Mouse (Mus musculus): ENCODE measurements around the gene Hus1. TPM values are rescaled to one million over a fixed set of nuclear protein-coding genes. Genes with fewer than 3 reads are reported as not detected.

Hus1 gene
- polyA plus RNA-seq, 1 experiment, result not detected

DNA sequence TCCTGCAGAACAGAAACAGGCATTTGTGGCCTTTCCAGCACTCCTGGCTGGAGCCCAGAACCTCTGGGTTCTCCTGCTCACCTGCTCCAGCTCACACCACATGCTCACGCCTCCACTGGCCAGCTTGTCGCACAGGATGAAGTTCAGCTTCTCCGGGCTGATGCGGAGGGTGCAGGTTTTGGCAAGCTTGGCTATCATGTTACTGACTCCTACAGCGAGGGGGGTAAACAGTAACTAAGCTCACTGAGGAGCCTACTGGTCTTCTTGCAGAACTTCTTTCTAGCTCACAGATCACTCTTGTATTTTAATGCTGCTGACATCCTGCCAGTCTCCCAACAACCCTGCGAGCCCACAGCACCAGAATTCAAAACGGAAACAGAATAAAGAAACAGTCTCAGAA is 575 bp downstream of the Hus1 start:
- H3K27ac ChIP-seq (ENCODE audit: insufficient read depth, low read depth, low read length), result peak overlapping the region; percentile 60; the same call in 1 of the 2 replicates
- H3K4me1 ChIP-seq (ENCODE audit: control insufficient read depth, insufficient read depth, low read length), result peaks cover 3% of the 10 kb centered on the region
- no peak for TF ChIP-seq POLR2A (IDR thresholded peaks at IDR 0.05; ENCODE audit: insufficient read depth, low read depth, low read length)
- no peak for TF ChIP-seq CTCF (IDR thresholded peaks at IDR 0.05; ENCODE audit: insufficient read depth, low read depth, low read length)
- peak overlapping the region; percentile 94 for H3K4me3 ChIP-seq (ENCODE audit: insufficient read depth, low read depth, low read length)
- WGBS, result under 1% methylated on average over 7 of the region's 7 CpGs

DNA sequence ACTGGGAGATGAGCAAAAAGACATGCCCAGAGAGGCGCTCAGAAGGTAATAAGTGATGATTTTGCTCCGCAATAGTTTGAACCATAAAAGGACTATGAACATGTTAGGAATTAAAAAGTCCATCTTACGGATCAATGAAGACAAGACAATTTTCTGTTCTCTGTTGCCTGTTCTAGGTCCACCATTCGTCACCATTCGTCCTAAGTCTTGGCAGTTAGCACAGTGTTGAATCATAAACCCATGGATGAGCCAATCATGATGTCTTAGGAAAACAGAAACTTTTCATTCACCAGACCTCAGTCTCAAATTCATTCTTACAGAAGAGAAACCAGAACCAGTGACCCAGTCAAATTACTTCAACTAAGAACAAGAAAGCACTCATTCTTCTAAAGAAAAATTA is 2.2 kb downstream of the Hus1 start:
- Histone ChIP-seq H3K4me3 (ENCODE audit: insufficient read depth, low read depth, low read length) (no peak overlapping the region), H3K27ac (ENCODE audit: insufficient read depth, low read depth, low read length) (no peak overlapping the region), H3K4me1 (ENCODE audit: control insufficient read depth, insufficient read depth, low read length) (peaks cover 3% of the 10 kb centered on the region)
- TF ChIP-seq CTCF (IDR thresholded peaks at IDR 0.05; ENCODE audit: insufficient read depth, low read depth, low read length), result no peak
- WGBS, result 99% methylated on average over 5 of the region's 5 CpGs

DNA sequence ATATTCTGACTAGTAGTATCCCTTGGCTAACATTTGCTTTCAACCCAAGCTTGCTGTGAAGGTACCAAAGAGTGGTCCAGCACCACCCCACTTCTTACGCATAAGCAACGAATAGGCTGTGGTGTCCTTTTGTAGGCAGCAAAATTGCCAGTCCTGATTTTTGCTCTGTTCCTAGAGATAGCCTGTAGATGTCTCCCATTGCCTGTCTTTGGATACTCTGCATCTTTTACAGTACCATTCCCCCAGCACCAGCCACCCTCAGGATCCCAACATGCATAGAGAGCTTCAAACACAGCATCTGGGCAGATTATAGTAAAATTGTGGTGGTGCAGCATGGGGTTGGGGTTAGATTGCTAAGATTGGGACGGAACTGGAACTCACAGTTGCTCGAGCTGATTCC is 22.9 kb downstream of the Hus1 start:
- TF ChIP-seq CTCF (IDR thresholded peaks at IDR 0.05; ENCODE audit: insufficient read depth, low read depth, low read length), result no peak
- 87% methylated on average over 4 of the region's 4 CpGs for WGBS
- H3K4me3 ChIP-seq (ENCODE audit: insufficient read depth, low read depth, low read length), result no peak overlapping the region
- no peak overlapping the region for H3K27ac ChIP-seq (ENCODE audit: insufficient read depth, low read depth, low read length)
- H3K4me1 ChIP-seq (ENCODE audit: control insufficient read depth, insufficient read depth, low read length), result no peaks in the 10 kb centered on the region

GRCm38 (mm10) chr11:8986058-8986457 is 24.9 kb downstream of the Hus1 start:
- H3K4me3 ChIP-seq (ENCODE audit: insufficient read depth, low read depth, low read length), result no peak overlapping the region
- H3K4me1 ChIP-seq (ENCODE audit: control insufficient read depth, insufficient read depth, low read length), result no peaks in the 10 kb centered on the region
- H3K27ac ChIP-seq (ENCODE audit: insufficient read depth, low read depth, low read length), result no peak overlapping the region
- TF ChIP-seq POLR2A (IDR thresholded peaks at IDR 0.05; ENCODE audit: insufficient read depth, low read depth, low read length), result no peak
- no peak for TF ChIP-seq CTCF (IDR thresholded peaks at IDR 0.05; ENCODE audit: insufficient read depth, low read depth, low read length)

DNA sequence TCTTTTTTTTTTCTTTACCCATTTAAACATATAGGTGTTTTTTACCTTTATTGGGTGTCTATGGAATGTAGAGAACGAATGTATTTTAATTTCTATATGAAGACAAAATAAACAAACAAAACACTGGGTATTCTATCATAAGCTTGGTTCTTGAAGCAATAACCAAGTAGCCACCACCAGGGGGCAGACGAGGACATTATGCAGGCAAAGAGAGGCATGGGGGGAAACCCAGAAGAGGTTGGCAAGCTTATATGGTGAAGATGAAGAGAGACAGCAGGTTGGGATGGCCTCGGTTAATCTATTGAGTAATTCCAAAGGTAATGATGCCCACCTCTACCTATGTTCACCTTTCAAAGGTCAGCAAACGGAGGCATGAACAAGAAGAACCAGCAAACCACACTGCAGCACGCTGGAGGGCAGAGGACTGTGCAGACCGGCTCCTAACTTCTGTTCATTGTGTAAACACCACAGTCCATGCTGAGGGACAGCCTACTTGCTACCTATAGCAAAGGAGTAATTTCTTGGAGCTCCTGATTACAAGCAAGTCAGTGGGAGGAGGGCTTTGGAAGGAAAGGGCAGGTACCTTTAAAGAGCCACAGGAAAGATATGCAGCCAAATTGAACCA is 27.6 kb downstream of the Hus1 start:
- H3K4me1 ChIP-seq (ENCODE audit: control insufficient read depth, insufficient read depth, low read length), result no peaks in the 10 kb centered on the region
- H3K4me3 ChIP-seq (ENCODE audit: insufficient read depth, low read depth, low read length), result no peak overlapping the region
- TF ChIP-seq CTCF (IDR thresholded peaks at IDR 0.05; ENCODE audit: insufficient read depth, low read depth, low read length) (no peak), POLR2A (IDR thresholded peaks at IDR 0.05; ENCODE audit: insufficient read depth, low read depth, low read length) (no peak)
- no peak overlapping the region for H3K27ac ChIP-seq (ENCODE audit: insufficient read depth, low read depth, low read length)
- WGBS, result 41% methylated on average over 6 of the region's 6 CpGs

- no peaks in the 10 kb centered on the region for H3K4me1 ChIP-seq (ENCODE audit: control insufficient read depth, insufficient read depth, low read length)
- WGBS, result 87% methylated on average over 4 of the region's 4 CpGs
- H3K27ac ChIP-seq (ENCODE audit: insufficient read depth, low read depth, low read length), result no peak overlapping the region
- H3K4me3 ChIP-seq (ENCODE audit: insufficient read depth, low read depth, low read length), result no peak overlapping the region
- no peak for TF ChIP-seq POLR2A (IDR thresholded peaks at IDR 0.05; ENCODE audit: insufficient read depth, low read depth, low read length)
- no peak for TF ChIP-seq CTCF (IDR thresholded peaks at IDR 0.05; ENCODE audit: insufficient read depth, low read depth, low read length)
Measured at GRCm38 (mm10) chr11:8978154-8978553, 32.8 kb downstream of the Hus1 start.

GRCm38 (mm10) chr11:8973166-8973565 is 37.8 kb downstream of the Hus1 start, which contains the start of gene Pkd1l1:
Gene Pkd1l1, minus strand, starts transcription at chr11:8973266.
- no peaks in the 10 kb centered on the region for H3K4me1 ChIP-seq (ENCODE audit: control insufficient read depth, insufficient read depth, low read length)
- 73% methylated on average over 3 of the region's 3 CpGs for WGBS
- no peak for TF ChIP-seq POLR2A (IDR thresholded peaks at IDR 0.05; ENCODE audit: insufficient read depth, low read depth, low read length)
- TF ChIP-seq CTCF (IDR thresholded peaks at IDR 0.05; ENCODE audit: insufficient read depth, low read depth, low read length), result no peak

DNA sequence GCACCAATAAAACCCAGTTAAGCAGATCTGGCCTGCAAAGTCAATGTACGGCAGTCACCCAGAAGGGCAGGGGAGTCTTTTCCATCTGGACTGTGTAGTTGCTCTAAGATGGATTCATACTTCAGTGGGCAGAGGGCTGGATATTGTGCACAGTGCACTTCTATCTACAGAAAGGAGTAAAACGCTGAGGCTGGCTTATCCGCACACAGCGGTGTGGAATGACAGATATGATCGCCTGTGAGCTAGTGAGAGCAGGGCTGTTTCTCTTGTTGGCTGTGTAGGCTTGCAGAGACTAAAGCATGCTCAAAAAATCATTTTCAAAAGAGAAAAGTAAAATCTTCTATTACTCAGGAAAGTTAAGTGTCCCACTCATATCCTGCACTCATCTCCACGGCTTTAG is 38.9 kb downstream of the Hus1 start:
- Histone ChIP-seq H3K27ac (ENCODE audit: insufficient read depth, low read depth, low read length) (no peak overlapping the region), H3K4me3 (ENCODE audit: insufficient read depth, low read depth, low read length) (no peak overlapping the region), H3K4me1 (ENCODE audit: control insufficient read depth, insufficient read depth, low read length) (no peaks in the 10 kb centered on the region)
- WGBS, result 90% methylated on average over 6 of the region's 6 CpGs
- TF ChIP-seq POLR2A (IDR thresholded peaks at IDR 0.05; ENCODE audit: insufficient read depth, low read depth, low read length) (no peak), CTCF (IDR thresholded peaks at IDR 0.05; ENCODE audit: insufficient read depth, low read depth, low read length) (no peak)

More at GRCm38 (mm10) chr11:8973166-8973565, 37.8 kb downstream of the Hus1 start, which contains the start of gene Pkd1l1:
- Histone ChIP-seq H3K27ac (ENCODE audit: insufficient read depth, low read depth, low read length) (no peak within 1 kb of the TSS), H3K4me3 (ENCODE audit: insufficient read depth, low read depth, low read length) (no peak within 1 kb of the TSS)

DNA sequence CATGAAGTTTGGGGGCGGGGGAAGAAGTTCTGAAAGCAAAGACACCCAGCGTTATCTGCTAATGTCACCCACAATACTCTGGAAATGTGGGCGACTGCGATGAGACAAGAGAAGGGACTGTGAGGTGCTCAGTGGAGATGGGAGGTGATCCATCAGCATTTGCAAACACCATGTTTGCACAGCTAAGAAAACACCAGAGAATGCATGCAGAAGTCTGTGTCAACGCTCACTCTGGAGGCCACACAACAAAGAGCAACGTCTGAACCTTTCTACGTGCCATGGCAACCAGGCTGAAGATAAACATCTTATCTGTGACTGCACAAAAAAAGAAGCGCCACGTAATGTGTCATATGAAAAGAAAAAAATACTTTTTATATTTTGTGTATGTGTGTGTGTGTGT is 40.5 kb downstream of the Hus1 start:
- WGBS, result 83% methylated on average over 9 of the region's 9 CpGs

GRCm38 (mm10) chr11:8968094-8968493 is 42.9 kb downstream of the Hus1 start:
- H3K4me1 ChIP-seq (ENCODE audit: control insufficient read depth, insufficient read depth, low read length), result no peaks in the 10 kb centered on the region
- TF ChIP-seq POLR2A (IDR thresholded peaks at IDR 0.05; ENCODE audit: insufficient read depth, low read depth, low read length) (no peak), CTCF (IDR thresholded peaks at IDR 0.05; ENCODE audit: insufficient read depth, low read depth, low read length) (no peak)
- no peak overlapping the region for H3K4me3 ChIP-seq (ENCODE audit: insufficient read depth, low read depth, low read length)
- no peak overlapping the region for H3K27ac ChIP-seq (ENCODE audit: insufficient read depth, low read depth, low read length)
- WGBS, result 98% methylated on average over 7 of the region's 7 CpGs

More for the DNA sequence above, 40.5 kb downstream of the Hus1 start:
- no peaks in the 10 kb centered on the region for H3K4me1 ChIP-seq (ENCODE audit: control insufficient read depth, insufficient read depth, low read length)
- TF ChIP-seq CTCF (IDR thresholded peaks at IDR 0.05; ENCODE audit: insufficient read depth, low read depth, low read length) (no peak), POLR2A (IDR thresholded peaks at IDR 0.05; ENCODE audit: insufficient read depth, low read depth, low read length) (no peak)
- H3K4me3 ChIP-seq (ENCODE audit: insufficient read depth, low read depth, low read length), result no peak overlapping the region
- H3K27ac ChIP-seq (ENCODE audit: insufficient read depth, low read depth, low read length), result no peak overlapping the region
